ENCODE assay signal across 23 mouse cellular contexts in genomic region chr7:115891482-115891881, GRCm38 (mm10).
"Had no signal": no experiment of that assay in that cellular context is flagged by ENCODE, and none has a peak within 500 bp of the region (broad histone marks: within the 10 kb centered on the region; RNA-seq: fewer than 3 reads in every experiment).

No protein-coding gene starts in this region.

- H3K27ac ChIP-seq: heart, adult 2 months; heart, embryonic 13.5 days; heart, embryonic 15.5 days; hindbrain, embryonic 13.5 days; hindbrain, embryonic 15.5 days; hindbrain, postnatal 0 days; limb, embryonic 13.5 days; limb, embryonic 15.5 days; liver, embryonic 14.5 days had no signal

- H3K4me3 ChIP-seq: heart, adult 2 months; heart, embryonic 13.5 days; heart, embryonic 15.5 days; hindbrain, embryonic 13.5 days; hindbrain, embryonic 15.5 days; limb, embryonic 13.5 days; limb, embryonic 15.5 days had no signal

- ATAC-seq: forebrain, postnatal 0 days; hindbrain, postnatal 0 days; intestine, embryonic 16.5 days had no signal

- H3K4me2 ChIP-seq: heart, embryonic 11.5 days; heart, embryonic 13.5 days; heart, embryonic 15.5 days; hindbrain, embryonic 13.5 days; hindbrain, embryonic 15.5 days; limb, embryonic 13.5 days; limb, embryonic 15.5 days had no signal

- H3K27me3 ChIP-seq: heart, embryonic 13.5 days; heart, embryonic 15.5 days; hindbrain, embryonic 15.5 days had no signal

- H3K9ac ChIP-seq: forebrain, postnatal 0 days; heart, embryonic 13.5 days; heart, embryonic 15.5 days; hindbrain, embryonic 13.5 days; hindbrain, embryonic 15.5 days; limb, embryonic 13.5 days; limb, embryonic 15.5 days; liver, embryonic 14.5 days had no signal

- H3K9me3 ChIP-seq: heart, embryonic 13.5 days; heart, embryonic 15.5 days; hindbrain, embryonic 13.5 days; hindbrain, embryonic 15.5 days; limb, embryonic 13.5 days; limb, embryonic 15.5 days had no signal

- H3K36me3 ChIP-seq: heart, embryonic 13.5 days; heart, embryonic 15.5 days; hindbrain, embryonic 13.5 days; hindbrain, embryonic 15.5 days; limb, embryonic 13.5 days; limb, embryonic 15.5 days had no signal

- H3K4me1 ChIP-seq: hindbrain, embryonic 13.5 days; hindbrain, embryonic 15.5 days; limb, embryonic 15.5 days had no signal

- DNase-seq: forebrain, postnatal 0 days; gastrocnemius, postnatal 14 days; gastrocnemius, postnatal 36 days; heart, adult 11 months; heart, adult 2 months; heart, postnatal 14 days; heart, postnatal 36 days; kidney, adult 11 months; kidney, adult 2 months; kidney, postnatal 10 days; layer of hippocampus, adult 9-11 months; layer of hippocampus, postnatal 36 days; left cerebral cortex, postnatal 4 days had no signal
